In genomic region chrX:13263356-13263755, GRCm38 (mm10) we compare ENCODE assay signal across 24 mouse cellular contexts. TPM values are rescaled to one million over a fixed set of nuclear protein-coding genes. Genes with fewer than 3 reads are reported as not detected.
DNase-seq lines count a peak whose midpoint lies in the region; ATAC-seq and TF ChIP-seq lines count a peak whose summit lies in the region.
"Had no signal": no experiment of that assay in that cellular context is flagged by ENCODE, and none has a peak within 500 bp of the region (broad histone marks: within the 10 kb centered on the region; RNA-seq: fewer than 3 reads in every experiment).

No protein-coding gene starts in this region.

- DNase-seq in liver, adult 2 months (ENCODE audit: extremely low read depth, low read depth, low spot score) = peak; percentile 80
- DNase-seq in adipocyte (ENCODE audit: low spot score) = peak; percentile 62
- DNase-seq in right cerebral cortex, postnatal 4 days = no peak
- DNase-seq: adrenal gland, adult 2 months; adrenal gland, postnatal 10 days; adrenal gland, postnatal 25 days; cerebellum, adult 11 months; cerebellum, adult 18-20 months; cerebellum, adult 8-10 months; cerebellum, adult 9-11 months; cerebellum, postnatal 14 days; cerebellum, postnatal 36 days; embryo, embryonic 11 days had no signal

- H3K4me1 ChIP-seq in liver, adult 2 months (ENCODE audit: control insufficient read depth, insufficient read depth, low read length) = peaks cover 3% of the 10 kb centered on the region; the same call in 1 of the 2 replicates
- no peaks in the 10 kb centered on the region for H3K4me1 ChIP-seq in liver, embryonic 12.5 days
- no peaks in the 10 kb centered on the region for H3K4me1 ChIP-seq in hindbrain, embryonic 13.5 days (replicated peaks)
- H3K4me1 ChIP-seq: embryonic facial prominence, embryonic 13.5 days; embryonic facial prominence, embryonic 15.5 days; forebrain, embryonic 10.5 days; forebrain, embryonic 12.5 days had no signal

- H3K36me3 ChIP-seq in liver, adult 2 months (ENCODE audit: control insufficient read depth, insufficient read depth, low read length) = no peaks in the 10 kb centered on the region
- H3K36me3 ChIP-seq in liver, embryonic 12.5 days = no peaks in the 10 kb centered on the region
- H3K36me3 ChIP-seq in hindbrain, embryonic 13.5 days = no peaks in the 10 kb centered on the region
- H3K36me3 ChIP-seq: embryonic facial prominence, embryonic 13.5 days; embryonic facial prominence, embryonic 15.5 days; forebrain, embryonic 10.5 days; forebrain, embryonic 12.5 days had no signal

- no peak overlapping the region for H3K4me2 ChIP-seq in liver, embryonic 12.5 days
- H3K4me2 ChIP-seq in hindbrain, embryonic 13.5 days = no peak overlapping the region
- H3K4me2 ChIP-seq: embryonic facial prominence, embryonic 13.5 days; embryonic facial prominence, embryonic 15.5 days; forebrain, embryonic 12.5 days had no signal

- H3K79me2 ChIP-seq in liver, adult 2 months (ENCODE audit: control insufficient read depth, insufficient read depth, low read length) = no peaks in the 10 kb centered on the region

- no peak overlapping the region for H3K9ac ChIP-seq in liver, adult 2 months (ENCODE audit: low read depth, low read length)
- no peak overlapping the region for H3K9ac ChIP-seq in liver, embryonic 12.5 days
- H3K9ac ChIP-seq in hindbrain, embryonic 13.5 days = no peak overlapping the region
- H3K9ac ChIP-seq: embryonic facial prominence, embryonic 13.5 days; embryonic facial prominence, embryonic 15.5 days; forebrain, embryonic 12.5 days had no signal

- ATAC-seq in liver, embryonic 12.5 days = no peak
- ATAC-seq in hindbrain, embryonic 13.5 days (ENCODE audit: low FRiP score) = no peak
- ATAC-seq: activated CD4-positive, CD25-positive, alpha-beta regulatory T cell, adult 4 months; forebrain, embryonic 14.5 days; forebrain, embryonic 16.5 days; Patski had no signal

- TF ChIP-seq POLR2A in liver, adult 2 months (IDR thresholded peaks at IDR 0.05; ENCODE audit: extremely low read depth, insufficient read depth, low read length) = no peak

- H3K27ac ChIP-seq in liver, adult 2 months (replicated peaks; ENCODE audit: insufficient read depth, low read depth, low read length) = no peak overlapping the region
- H3K27ac ChIP-seq in liver, embryonic 12.5 days = no peak overlapping the region
- no peak overlapping the region for H3K27ac ChIP-seq in hindbrain, embryonic 13.5 days
- H3K27ac ChIP-seq: embryonic facial prominence, embryonic 13.5 days; embryonic facial prominence, embryonic 15.5 days; forebrain, embryonic 10.5 days; forebrain, embryonic 12.5 days had no signal

- H3K27me3 ChIP-seq in liver, adult 2 months (ENCODE audit: control insufficient read depth, insufficient read depth, low read length) = no peaks in the 10 kb centered on the region
- H3K27me3 ChIP-seq in liver, embryonic 12.5 days (replicated peaks) = no peaks in the 10 kb centered on the region
- H3K27me3 ChIP-seq in hindbrain, embryonic 13.5 days = 0 out of 2 replicates have a peak, but pooled peaks cover 24% of the 10 kb centered on the region
- H3K27me3 ChIP-seq: embryonic facial prominence, embryonic 13.5 days; embryonic facial prominence, embryonic 15.5 days; Patski had no signal

- no peak for TF ChIP-seq CTCF in liver, adult 2 months (IDR thresholded peaks at IDR 0.05; ENCODE audit: low read depth, low read length)

- no peak overlapping the region for H3K4me3 ChIP-seq in liver, adult 2 months (ENCODE audit: insufficient read depth, low read depth, low read length)
- H3K4me3 ChIP-seq in liver, embryonic 12.5 days = no peak overlapping the region
- H3K4me3 ChIP-seq in hindbrain, embryonic 13.5 days = no peak overlapping the region
- H3K4me3 ChIP-seq: embryonic facial prominence, embryonic 13.5 days; embryonic facial prominence, embryonic 15.5 days; erythroblast, embryonic 14.5 days; forebrain, embryonic 10.5 days; forebrain, embryonic 12.5 days had no signal

- no peaks in the 10 kb centered on the region for H3K9me3 ChIP-seq in liver, embryonic 12.5 days (replicated peaks)
- H3K9me3 ChIP-seq in hindbrain, embryonic 13.5 days = no peaks in the 10 kb centered on the region
- H3K9me3 ChIP-seq: embryonic facial prominence, embryonic 13.5 days; embryonic facial prominence, embryonic 15.5 days; forebrain, embryonic 10.5 days; forebrain, embryonic 12.5 days had no signal

- 18% methylated on average over 3 of the region's 3 CpGs for WGBS in liver, adult 2 months
- 64% methylated on average over 3 of the region's 3 CpGs for WGBS in liver, embryonic 12.5 days (ENCODE audit: insufficient replicate concordance)
- WGBS in hindbrain, embryonic 13.5 days = 77% methylated on average over 3 of the region's 3 CpGs

RNA-seq across cellular contexts. Expression of gene Ddx3x, which starts 17.4 kb away (rescaled TPM):
- 128 and 147 TPM in 2 replicates for total RNA-seq in liver, adult 2 months (2014; rRNA removed)
- polyA plus RNA-seq in liver, adult 2 months (2012; rRNA removed) = 19.9 and 24.5 TPM in 2 replicates
- polyA plus RNA-seq in liver, embryonic 12.5 days (2016; fragmentation: Nextera tagmentation; extraction: Ambion mirVana) = 89.7 and 94.7 TPM in 2 replicates
- 120 and 125 TPM in 2 replicates for polyA plus RNA-seq in hindbrain, embryonic 13.5 days (2015; fragmentation: Nextera tagmentation; extraction: Ambion mirVana)
